Mouse (Mus musculus) embryonic stem cell, embryonic (primary cell): ENCODE data around the gene Phactr2.
"Not testable (repeated sequence)": the region's sequence is repeated elsewhere in the genome, so short reads cannot be mapped to it uniquely, and the experiment has no call there.

Experiments used
- CTCF ChIA-PET, 4 experiments: fragments of 300-600 bp in 2 of 4; fragments of 350-600 bp in 2 of 4; sonication (Branson Sonifier 250); formaldehyde crosslinking; loops; one replicate each; lab custom pipeline; 2022; ENCODE audit warnings: inconsistent platforms in 2 of 4; lab: Charles Lee
- POLR2A ChIA-PET, 4 experiments: fragments of 300-600 bp in 2 of 4; fragments of 350-600 bp in 2 of 4; sonication (Branson Sonifier 250); formaldehyde crosslinking; loops; one replicate each; lab custom pipeline; 2022; ENCODE audit warnings: antibody characterized with exemption in 4 of 4, inconsistent platforms in 1 of 4; lab: Charles Lee

Gene Phactr2

DNA sequence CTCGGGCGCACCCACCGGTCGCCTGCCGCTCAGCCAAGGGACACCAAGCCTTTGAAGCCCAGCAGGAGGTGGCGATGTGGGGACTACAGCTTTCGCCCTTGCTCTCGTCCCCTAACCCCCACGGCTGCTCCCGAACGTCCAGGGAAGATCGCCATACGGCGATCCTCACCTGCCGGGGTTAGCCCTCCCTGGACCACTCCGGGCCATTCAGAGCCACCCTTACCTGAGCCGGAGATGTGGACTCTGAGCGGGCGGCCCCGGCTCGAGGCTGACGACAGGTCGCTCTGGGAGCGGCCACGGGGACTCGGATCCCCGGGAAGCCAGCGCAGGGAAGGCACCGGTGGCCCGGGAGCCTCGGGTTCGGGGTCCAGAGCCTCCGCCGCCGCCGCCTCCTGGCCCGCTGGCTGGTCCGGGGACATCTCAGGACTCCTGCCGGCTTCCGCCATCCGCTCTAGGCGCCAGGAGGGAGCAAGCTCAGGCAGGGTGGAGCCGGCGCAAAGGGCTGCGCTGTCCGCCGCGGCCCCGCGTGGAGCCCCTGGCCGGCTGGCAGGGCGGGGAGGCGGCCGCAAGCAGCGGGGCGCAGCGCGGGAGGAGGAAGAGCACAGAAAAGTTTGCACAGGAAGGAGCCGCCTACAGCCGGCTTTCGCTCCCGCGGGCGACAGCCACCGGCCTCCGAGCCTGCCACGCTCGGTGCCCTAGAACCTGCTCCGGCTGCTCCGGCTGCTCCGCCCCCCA lies at the start of gene Phactr2:
Gene Phactr2 (minus strand): TSS at position 580 of the 735 bp plus-strand sequence.
- CTCF ChIA-PET: no interaction called here

DNA sequence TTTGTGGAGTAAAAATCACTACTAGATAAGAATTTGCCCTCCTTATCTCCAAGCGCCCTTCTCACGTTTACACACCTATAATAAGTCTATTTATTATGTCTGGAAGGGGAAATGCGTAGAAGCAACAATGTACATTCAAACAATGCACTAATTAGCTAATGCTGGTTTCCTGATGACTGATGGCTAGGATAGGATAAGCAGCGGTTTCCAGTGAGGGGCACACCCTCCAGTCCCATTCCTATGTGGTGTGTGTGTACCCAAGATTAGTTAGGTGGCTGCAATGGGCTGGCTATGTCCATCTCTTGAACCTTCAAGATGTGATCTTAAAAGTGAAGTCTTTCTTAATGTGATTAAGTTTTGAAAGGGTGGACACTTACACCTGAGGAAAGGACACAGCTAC lies 47.6 kb upstream of the Phactr2 start:
- ChIA-PET POLR2A (interaction anchor here in 1 of 4 experiments (0.7 kb wide), 1 partner anchor 32 kb away, joined by 3 read pairs; no protein-coding TSS in a partner anchor), CTCF (no interaction called here)

More for the DNA sequence above, at the start of gene Phactr2:
- POLR2A ChIA-PET: interaction anchor here in 3 of 4 experiments (0.5 to 2.5 kb wide), 11 partner anchors 10 to 1100 kb away, joined by 3 to 10 read pairs (median 5); partner anchors contain the start of genes Adat2 (in 1 of the 3), Hivep2 (in 1 of the 3) and Pex3 (in 1 of the 3)

- ChIA-PET CTCF (no interaction called here), POLR2A (interaction anchor here in 1 of 4 experiments (1.5 to 2.0 kb wide), 2 partner anchors 28 to 51 kb away, joined by 4 to 9 read pairs; partner anchors contain the start of genes Adat2, Pex3 and Phactr2)
Observed at GRCm38 (mm10) chr10:13502371-13502770, 28.2 kb upstream of the Phactr2 start.

GRCm38 (mm10) chr10:13501533-13501932 lies 27.3 kb upstream of the Phactr2 start:
- CTCF ChIA-PET: not testable (repeated sequence)
- POLR2A ChIA-PET: interaction anchor here in 3 of 4 experiments (0.7 to 2.0 kb wide), 8 partner anchors 8 to 477 kb away, joined by 3 to 9 read pairs (median 4); partner anchors contain the start of genes Adat2 (in 1 of the 3), Pex3 (in 1 of the 3) and Phactr2 (in 1 of the 3)

DNA sequence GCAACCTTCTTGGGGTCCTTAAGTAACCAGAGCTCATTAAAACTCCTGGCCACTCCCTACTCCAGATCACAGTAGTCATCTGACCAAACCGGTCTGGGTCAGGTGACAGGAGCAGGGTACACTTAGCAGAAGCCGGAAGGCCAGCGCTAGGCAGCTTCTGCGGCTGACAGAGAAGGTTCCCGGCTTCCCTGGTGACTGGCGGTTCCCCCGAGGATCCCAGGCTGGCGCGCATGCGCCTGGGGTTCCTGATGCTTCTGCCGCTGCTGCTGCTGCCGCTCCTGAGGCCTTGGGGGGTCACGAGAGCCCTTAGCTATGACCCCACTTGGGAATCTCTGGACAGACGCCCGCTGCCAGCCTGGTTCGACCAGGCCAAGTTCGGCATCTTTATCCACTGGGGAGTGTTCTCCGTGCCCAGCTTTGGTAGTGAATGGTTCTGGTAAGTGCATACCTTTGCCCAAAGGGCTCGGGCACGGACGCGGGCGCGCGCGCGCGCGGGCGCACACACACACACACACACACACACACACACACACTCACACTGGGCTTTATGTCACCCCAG lies 26.8 kb upstream of the Phactr2 start:
- POLR2A ChIA-PET: interaction anchor here (0.6 to 2.0 kb wide), 33 partner anchors 9 to 692 kb away, joined by 3 to 10 read pairs (median 4); partner anchors contain the start of genes Adat2 (in 3 of the 4), Pex3 (in 3 of the 4) and Phactr2 (in 3 of the 4)

DNA sequence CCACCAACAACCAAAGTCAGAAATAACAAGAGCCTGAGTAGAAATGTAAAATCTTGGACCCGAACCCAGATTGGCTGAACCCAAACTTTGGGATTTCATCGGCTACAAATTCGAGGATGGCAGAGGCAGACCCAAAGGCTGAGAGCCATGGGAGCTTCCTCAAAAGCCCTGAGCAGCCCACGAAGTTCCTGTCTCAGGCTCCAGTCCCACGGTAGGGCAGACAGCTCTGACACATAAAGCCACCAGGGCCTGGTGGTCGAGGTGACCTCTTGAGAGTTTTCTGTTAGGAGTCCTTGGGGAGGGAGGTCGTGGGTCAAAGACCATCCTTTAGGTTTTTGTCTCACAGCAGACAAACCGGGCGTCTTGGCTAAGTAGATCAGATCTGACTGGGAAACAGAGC lies 26.3 kb upstream of the Phactr2 start:
- POLR2A ChIA-PET: interaction anchor here (0.6 to 2.0 kb wide), 32 partner anchors 9 to 692 kb away, joined by 3 to 10 read pairs (median 4); partner anchors contain the start of genes Adat2 (in 3 of the 4), Pex3 (in 3 of the 4) and Phactr2 (in 3 of the 4)
- CTCF ChIA-PET: interaction anchor here in 1 of 4 experiments (0.7 kb wide), 1 partner anchor 10 kb away, joined by 4 read pairs; no protein-coding TSS in a partner anchor

More for the DNA sequence above, 26.8 kb upstream of the Phactr2 start:
- CTCF ChIA-PET: no interaction called here

- POLR2A ChIA-PET: interaction anchor here in 2 of 4 experiments (0.6 to 1.3 kb wide), 2 partner anchors 17 to 20 kb away, joined by 3 read pairs; no protein-coding TSS in a partner anchor
- CTCF ChIA-PET: no interaction called here
Observed at GRCm38 (mm10) chr10:13499331-13499730, 25.1 kb upstream of the Phactr2 start, which contains the start of gene Fuca2. Gene Fuca2 (plus strand): TSS chr10:13499540.

DNA sequence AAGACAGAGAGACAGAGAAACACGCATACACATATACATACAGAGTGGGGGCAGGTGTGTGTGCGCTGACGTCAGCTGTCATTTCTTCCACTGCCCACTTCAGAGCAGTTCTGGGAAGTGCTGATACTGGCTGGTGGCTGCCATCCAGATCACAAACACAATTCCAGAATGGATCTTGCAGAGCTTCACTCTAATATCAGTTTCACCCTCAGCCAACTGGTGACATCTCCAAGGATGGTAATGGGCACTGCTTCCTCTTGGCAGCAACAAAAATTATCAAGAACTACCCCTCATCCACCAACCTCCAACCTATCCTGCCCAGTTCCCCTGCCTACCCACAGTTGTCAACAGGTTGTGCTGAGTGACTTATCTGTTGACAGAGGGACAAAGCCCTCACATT lies 22.1 kb upstream of the Phactr2 start:
- CTCF ChIA-PET: no interaction called here
- POLR2A ChIA-PET: interaction anchor here in 1 of 4 experiments (0.6 kb wide), 1 partner anchor 326 kb away, joined by 3 read pairs; no protein-coding TSS in a partner anchor

GRCm38 (mm10) chr10:13493978-13494686 lies 19.9 kb upstream of the Phactr2 start:
- ChIA-PET CTCF (no interaction called here), POLR2A (no interaction called here)

GRCm38 (mm10) chr10:13489671-13490070 lies 15.5 kb upstream of the Phactr2 start:
- ChIA-PET POLR2A (interaction anchor here in 1 of 4 experiments (2.3 kb wide), 1 partner anchor 11 kb away, joined by 9 read pairs; no protein-coding TSS in a partner anchor), CTCF (no interaction called here)

- ChIA-PET CTCF (no interaction called here), POLR2A (interaction anchor here in 2 of 4 experiments (1.0 to 1.2 kb wide), 2 partner anchors 15 kb away, joined by 3 to 5 read pairs; no protein-coding TSS in a partner anchor)
Observed at GRCm38 (mm10) chr10:13485958-13486357, 11.7 kb upstream of the Phactr2 start.

DNA sequence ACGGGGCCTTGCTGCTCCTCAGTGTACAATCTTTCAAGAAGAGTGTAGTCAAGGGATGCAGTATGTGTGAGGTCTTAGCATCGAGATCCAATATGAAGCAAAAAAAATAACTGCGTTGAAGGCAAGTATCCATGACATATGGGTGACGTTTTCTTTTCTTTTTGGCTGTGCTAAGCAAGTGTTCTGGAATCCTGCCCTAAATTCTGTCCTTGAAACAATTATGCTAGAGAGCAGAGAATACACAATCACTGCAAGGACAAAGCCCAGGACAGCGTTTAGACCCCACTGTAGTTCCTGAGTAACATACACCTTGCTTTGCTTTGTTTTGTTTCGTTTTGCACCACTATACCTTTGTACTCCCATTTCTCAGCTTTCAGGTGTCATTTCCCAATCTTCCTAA lies 5.1 kb upstream of the Phactr2 start:
- CTCF ChIA-PET: no interaction called here
- POLR2A ChIA-PET: interaction anchor here in 2 of 4 experiments (0.9 to 1.0 kb wide), 2 partner anchors 9 to 20 kb away, joined by 3 read pairs; no protein-coding TSS in a partner anchor

DNA sequence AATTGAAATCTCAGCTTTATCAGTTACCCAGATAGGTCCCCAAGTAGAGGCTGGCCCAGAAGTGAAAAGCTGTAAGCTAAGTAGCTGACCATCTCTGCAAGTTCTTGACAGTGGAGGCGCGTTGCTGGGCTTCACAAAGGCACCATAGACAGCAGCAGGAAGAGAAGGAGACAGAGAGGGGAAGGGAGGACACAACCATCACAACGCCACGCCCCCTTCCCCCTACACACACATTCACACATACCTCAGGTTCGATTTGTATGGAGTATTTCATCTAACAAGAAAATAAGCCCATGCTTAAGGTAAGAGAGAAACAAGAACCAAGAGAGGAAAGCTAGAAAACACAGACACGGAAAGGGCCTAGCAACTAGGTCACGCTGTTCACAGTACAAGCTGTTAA lies 909 bp upstream of the Phactr2 start:
- ChIA-PET CTCF (interaction anchor here in 2 of 4 experiments (0.6 to 0.8 kb wide), 2 partner anchors 41 to 452 kb away, joined by 4 to 8 read pairs; no protein-coding TSS in a partner anchor), POLR2A (interaction anchor here in 3 of 4 experiments (0.6 to 2.5 kb wide), 15 partner anchors 9 to 1099 kb away, joined by 3 to 10 read pairs (median 4); partner anchors contain the start of genes Pex3 (in 2 of the 3) and Adat2 (in 1 of the 3))

GRCm38 (mm10) chr10:13474568-13474955 lies 350 bp upstream of the Phactr2 start:
- CTCF ChIA-PET: no interaction called here

DNA sequence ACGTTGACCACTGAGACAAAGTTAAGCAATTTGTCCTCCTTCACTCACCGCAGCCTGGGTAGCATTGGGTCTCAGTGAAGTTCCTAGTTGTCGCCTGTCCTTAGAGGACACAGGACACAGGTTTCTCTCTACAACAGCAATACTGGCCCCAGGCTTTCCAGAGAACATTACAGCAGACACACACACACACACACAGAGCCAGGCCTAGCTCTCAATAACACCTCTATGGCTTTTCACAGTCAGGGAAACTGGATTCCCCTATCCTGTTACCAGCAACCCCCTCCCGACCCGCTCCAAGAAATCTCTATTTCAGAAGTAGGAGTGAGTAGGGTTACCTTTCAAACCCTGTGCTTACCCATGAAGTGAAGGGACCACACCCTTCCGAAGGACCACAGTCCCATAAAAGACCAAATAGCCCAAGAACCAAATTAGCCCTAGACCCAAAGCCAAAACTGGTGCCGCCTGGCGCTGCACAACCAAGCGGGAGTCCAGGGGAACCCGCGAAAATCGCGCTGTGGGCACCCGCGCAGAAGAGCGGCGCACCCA lies 852 bp downstream of the Phactr2 start:
- POLR2A ChIA-PET: interaction anchor here in 1 of 4 experiments (0.5 to 1.0 kb wide), 2 partner anchors 27 to 493 kb away, joined by 3 to 5 read pairs; partner anchors contain the start of gene Hivep2

More at GRCm38 (mm10) chr10:13474568-13474955, 350 bp upstream of the Phactr2 start:
- POLR2A ChIA-PET: interaction anchor here in 3 of 4 experiments (0.6 to 2.5 kb wide), 14 partner anchors 9 to 1099 kb away, joined by 3 to 10 read pairs (median 4); partner anchors contain the start of genes Pex3 (in 2 of the 3) and Adat2 (in 1 of the 3)

GRCm38 (mm10) chr10:13470236-13470635 lies 4.0 kb downstream of the Phactr2 start:
- POLR2A ChIA-PET: interaction anchor here in 1 of 4 experiments (1.0 kb wide), 1 partner anchor 9 kb away, joined by 3 read pairs; no protein-coding TSS in a partner anchor
- CTCF ChIA-PET: interaction anchor here in 1 of 4 experiments (0.6 kb wide), 1 partner anchor 889 kb away, joined by 3 read pairs; no protein-coding TSS in a partner anchor

More for the DNA sequence above, 852 bp downstream of the Phactr2 start:
- CTCF ChIA-PET: no interaction called here

GRCm38 (mm10) chr10:13468025-13468529 lies 6.1 kb downstream of the Phactr2 start:
- CTCF ChIA-PET, POLR2A ChIA-PET: not testable (repeated sequence)
